Comparison of ENCODE assay signal across 8 mouse cellular contexts in the genomic region with DNA sequence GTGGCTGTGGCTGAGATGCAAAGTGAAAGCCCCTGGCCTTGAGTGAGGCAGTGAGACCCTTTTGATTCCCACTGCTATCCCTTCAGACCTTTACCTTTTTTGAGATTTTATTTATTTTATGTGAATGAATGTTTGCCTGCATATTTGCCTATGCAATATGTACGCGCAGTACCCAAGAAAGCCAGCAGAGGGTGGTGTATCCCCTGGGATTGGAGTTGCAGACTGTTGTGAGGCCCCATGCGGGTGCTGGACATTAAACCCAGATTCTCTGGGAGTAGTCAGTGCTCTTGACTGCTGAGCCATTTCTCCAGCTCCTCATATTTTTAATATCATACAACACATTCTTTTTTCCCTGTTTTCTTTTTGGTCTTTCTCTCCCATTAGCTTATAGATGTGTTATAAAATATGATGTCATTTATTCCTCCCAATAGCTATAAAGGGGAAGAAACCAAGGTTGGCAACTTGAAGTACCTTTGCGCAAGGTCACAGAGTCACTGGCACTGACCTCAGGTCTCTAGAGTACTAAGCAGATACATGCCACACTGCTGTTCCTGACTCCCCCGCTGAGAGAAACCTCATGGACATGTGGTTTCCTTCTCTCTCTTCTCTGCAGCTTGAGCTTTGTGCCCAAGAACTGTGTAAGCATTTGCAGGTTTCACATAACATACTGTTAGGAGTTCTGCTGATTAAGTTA. TPM values are rescaled to one million over a fixed set of nuclear protein-coding genes. Genes with fewer than 3 reads are reported as not detected.
DNase-seq lines count a peak whose midpoint lies in the region; ATAC-seq and TF ChIP-seq lines count a peak whose summit lies in the region.

No protein-coding gene starts in this region.

- DNase-seq in heart, postnatal 0 days (ENCODE audit: low spot score): no peak
- DNase-seq in heart, adult 9 months (ENCODE audit: low spot score in 2 of 2): no peak
- DNase-seq in testis, postnatal 14 days (ENCODE audit: low spot score): no peak
- DNase-seq in c-Kit-negative CD71-positive TER-119-positive erythroid progenitor cells, embryonic 14.5 days (ENCODE audit: low read depth, low spot score): peak; percentile 16
- DNase-seq in kidney, postnatal 14 days: peak; percentile 44
- peak; percentile 33 to 47 for DNase-seq in natural killer cell, adult 2 months (ENCODE audit: low spot score in 2 of 2)
- DNase-seq in frontal cortex, postnatal 25 days (ENCODE audit: low spot score in 2 of 2): no peak

- no peak overlapping the region for H3K9ac ChIP-seq in heart, postnatal 0 days (replicated peaks; ENCODE audit: low read depth, low read length)

- 79% methylated on average over 5 of the region's 5 CpGs for WGBS in heart, postnatal 0 days

- H3K27me3 ChIP-seq in heart, postnatal 0 days (ENCODE audit: control insufficient read depth, insufficient read depth, low read length): no peaks in the 10 kb centered on the region
- no peaks in the 10 kb centered on the region for H3K27me3 ChIP-seq in testis, adult 2 months (ENCODE audit: control insufficient read depth, insufficient read depth, low read length)

- H3K4me3 ChIP-seq in heart, postnatal 0 days (ENCODE audit: low read depth, low read length): no peak overlapping the region
- H3K4me3 ChIP-seq in testis, adult 2 months (ENCODE audit: control insufficient read depth, low read depth, low read length): no peak overlapping the region

- no peak for TF ChIP-seq EP300 in heart, postnatal 0 days (IDR thresholded peaks at IDR 0.05; ENCODE audit: low read depth)

- peaks cover 39% of the 10 kb centered on the region for H3K36me3 ChIP-seq in heart, postnatal 0 days (replicated peaks; ENCODE audit: control insufficient read depth, insufficient read depth, low read length)
- no peaks in the 10 kb centered on the region; the same call in 1 of the 2 replicates for H3K36me3 ChIP-seq in testis, adult 2 months (ENCODE audit: control insufficient read depth, insufficient read depth, low read length)

- no peak for ATAC-seq in heart, postnatal 0 days (ENCODE audit: insufficient read depth, low read depth)

- H3K9me3 ChIP-seq in heart, postnatal 0 days (replicated peaks; ENCODE audit: control insufficient read depth, low read length): no peaks in the 10 kb centered on the region

- H3K27ac ChIP-seq in heart, postnatal 0 days (ENCODE audit: low read depth): no peak overlapping the region
- no peak overlapping the region for H3K27ac ChIP-seq in testis, adult 2 months (ENCODE audit: control insufficient read depth, insufficient read depth, low read depth, low read length)

- H3K4me2 ChIP-seq in heart, postnatal 0 days (ENCODE audit: low read depth, low read length): no peak overlapping the region

- TF ChIP-seq CTCF in heart, postnatal 0 days (IDR thresholded peaks at IDR 0.05; ENCODE audit: low read depth): peak; percentile 73
- peak; percentile 53; the same call in 1 of the 2 replicates for TF ChIP-seq CTCF in testis, adult 2 months (IDR thresholded peaks at IDR 0.05; ENCODE audit: control insufficient read depth, insufficient read depth, insufficient replicate concordance, low read depth, low read length)

- no peak for TF ChIP-seq POLR2A in testis, adult 2 months (IDR thresholded peaks at IDR 0.05; ENCODE audit: control insufficient read depth, low read depth, low read length)

- no peaks in the 10 kb centered on the region for H3K4me1 ChIP-seq in heart, postnatal 0 days (ENCODE audit: control insufficient read depth, insufficient read depth)
- H3K4me1 ChIP-seq in testis, adult 2 months (ENCODE audit: control insufficient read depth, insufficient read depth, low read length): no peaks in the 10 kb centered on the region

RNA-seq across cellular contexts. Expression of gene Rflnb, which starts 58.5 kb away (rescaled TPM):
- total RNA-seq in heart, postnatal 0 days (2014; rRNA removed; ENCODE audit: low replicate concordance): 15.6 and 16.4 TPM in 2 replicates
- polyA plus RNA-seq in heart, postnatal 0 days (2015; fragmentation: Nextera tagmentation; extraction: Ambion mirVana): 22.9 and 24.1 TPM in 2 replicates
- 0.64 and 0.77 TPM in 2 replicates for polyA plus RNA-seq in testis, adult 2 months (2012; rRNA removed)

Comparison
In these comparisons a context has a peak if more than half of its experiments do, and no peak if none do; other contexts are left out.
1. DNase-seq: peak in c-Kit-negative CD71-positive TER-119-positive erythroid progenitor cells, embryonic 14.5 days (single experiment), kidney, postnatal 14 days (single experiment) and natural killer cell, adult 2 months (2 of 2); none in heart, postnatal 0 days (single experiment), heart, adult 9 months (0 of 2), testis, postnatal 14 days (single experiment) and frontal cortex, postnatal 25 days (0 of 2).
2. RNA of gene Rflnb, which starts 58.5 kb away (polyA plus RNA-seq): 22.9 to 24.1 TPM in heart, postnatal 0 days; 0.64 to 0.77 TPM in testis, adult 2 months; every median in the first group is over 10 times any median in the second.